Mouse (Mus musculus): ENCODE measurements around the gene Phox2b. TPM values are rescaled to one million over a fixed set of nuclear protein-coding genes. Genes with fewer than 3 reads are reported as not detected.

Phox2b gene
- total RNA-seq (2014; fragmentation: Nextera tagmentation) (not detected in 2 replicates), total RNA-seq (2017) (not detected in 2 replicates)

GRCm38 (mm10) chr5:67098733-67099323 lies at the start of gene Phox2b:
TSS of gene Phox2b (minus strand) at chr5:67099301.
- ATAC-seq (replicated peaks; ENCODE audit: poor library complexity, severe bottlenecking), result no peak

- ATAC-seq (replicated peaks; ENCODE audit: poor library complexity, severe bottlenecking), result no peak
Observed at GRCm38 (mm10) chr5:67142622-67143021, 43.5 kb upstream of the Phox2b start.

- no peak for ATAC-seq (replicated peaks; ENCODE audit: poor library complexity, severe bottlenecking)
Observed at GRCm38 (mm10) chr5:67139052-67140015, 40.2 kb upstream of the Phox2b start.

- no peak for ATAC-seq (replicated peaks; ENCODE audit: poor library complexity, severe bottlenecking)
Observed at GRCm38 (mm10) chr5:67138643-67139042, 39.5 kb upstream of the Phox2b start.

- peak; percentile 33; the same call in 1 of the 2 replicates for ATAC-seq (replicated peaks; ENCODE audit: poor library complexity, severe bottlenecking)
Observed at GRCm38 (mm10) chr5:67134698-67135097, 35.6 kb upstream of the Phox2b start.

- ATAC-seq (replicated peaks; ENCODE audit: poor library complexity, severe bottlenecking), result no peak
Observed at GRCm38 (mm10) chr5:67131671-67132070, 32.6 kb upstream of the Phox2b start.

GRCm38 (mm10) chr5:67106261-67106660 lies 7.2 kb upstream of the Phox2b start:
- no peak for ATAC-seq (replicated peaks; ENCODE audit: poor library complexity, severe bottlenecking)

- no peak for ATAC-seq (replicated peaks; ENCODE audit: poor library complexity, severe bottlenecking)
Observed at GRCm38 (mm10) chr5:67103016-67103415, 3.9 kb upstream of the Phox2b start.

- peak; percentile 53; the same call in 1 of the 2 replicates for ATAC-seq (replicated peaks; ENCODE audit: poor library complexity, severe bottlenecking)
Observed at GRCm38 (mm10) chr5:67101793-67102600, 2.9 kb upstream of the Phox2b start.

GRCm38 (mm10) chr5:67101395-67101760 lies 2.3 kb upstream of the Phox2b start:
- ATAC-seq (replicated peaks; ENCODE audit: poor library complexity, severe bottlenecking), result no peak

- ATAC-seq (replicated peaks; ENCODE audit: poor library complexity, severe bottlenecking), result no peak
Observed at GRCm38 (mm10) chr5:67100564-67101394, 1.7 kb upstream of the Phox2b start.

GRCm38 (mm10) chr5:67099393-67100271 lies 531 bp upstream of the Phox2b start:
- ATAC-seq (replicated peaks; ENCODE audit: poor library complexity, severe bottlenecking), result no peak

GRCm38 (mm10) chr5:67098051-67098732 lies 909 bp downstream of the Phox2b start:
- ATAC-seq (replicated peaks; ENCODE audit: poor library complexity, severe bottlenecking), result no peak

- ATAC-seq (replicated peaks; ENCODE audit: poor library complexity, severe bottlenecking), result no peak
Observed at GRCm38 (mm10) chr5:67097106-67098050, 1.7 kb downstream of the Phox2b start.

- no peak for ATAC-seq (replicated peaks; ENCODE audit: poor library complexity, severe bottlenecking)
Observed at GRCm38 (mm10) chr5:67096378-67096771, 2.7 kb downstream of the Phox2b start.

GRCm38 (mm10) chr5:67095651-67096377 lies 3.3 kb downstream of the Phox2b start:
- ATAC-seq (replicated peaks; ENCODE audit: poor library complexity, severe bottlenecking), result no peak
